Mouse (Mus musculus) C2C12 (cell line): ENCODE results near the gene Il6ra.

Experiments
- CEBPB ChIP-seq: IDR thresholded peaks from one replicate; pipeline ENCODE4 v1.6.1; 2011; ENCODE audit warnings: low read depth, mild to moderate bottlenecking, control low read depth, moderate library complexity
- CTCF ChIP-seq: IDR thresholded peaks from one replicate; pipeline ENCODE4 v1.5.1; 2011; ENCODE audit not compliant: control insufficient read depth, insufficient read depth, insufficient read length
- FOSL1 ChIP-seq: IDR thresholded peaks from one replicate; pipeline ENCODE4 v1.8.0; 2011; ENCODE audit warnings: mild to moderate bottlenecking, low read length; ENCODE audit not compliant: poor library complexity, insufficient read depth, severe bottlenecking
- MAX ChIP-seq: IDR thresholded peaks from one replicate; pipeline ENCODE4 v1.6.1; 2011; ENCODE audit warnings: mild to moderate bottlenecking, control low read depth
- MYOD1 ChIP-seq: IDR thresholded peaks from one replicate; pipeline ENCODE4 v1.6.1; 2011; ENCODE audit warnings: low read depth; ENCODE audit not compliant: control insufficient read depth, insufficient read length
- MYOG ChIP-seq: IDR thresholded peaks from one replicate; pipeline ENCODE4 v1.6.1; 2011; ENCODE audit not compliant: control insufficient read depth, insufficient read length; ENCODE audit errors: extremely low read depth
- USF1 ChIP-seq: IDR thresholded peaks from one replicate; pipeline ENCODE4 v1.6.1; 2011; ENCODE audit warnings: low read depth, mild to moderate bottlenecking, control low read depth, moderate library complexity

GRCm38 (mm10) chr3:89842258-89842657, 70.7 kb downstream of the Il6ra start:
- TF ChIP-seq CTCF (peak; percentile 25), MAX (no peak), MYOG (no peak), USF1 (no peak), MYOD1 (no peak), FOSL1 (no peak), CEBPB (no peak)
